Mouse (Mus musculus): ENCODE measurements at regions not wholly inside any gene's neighbourhood (a gene's known extent, or its start where the extent isn't known, plus 50 kb on each side); places are given as distances from the start of the nearest gene placed in this dataset.

GRCm38 (mm10) chr11:31780969-31781368 lies 91.0 kb upstream of the Cpeb4 start:
- no peak for TF ChIP-seq CTCF (IDR thresholded peaks at IDR 0.05; ENCODE audit: low read depth)
- Histone ChIP-seq H3K4me1 (replicated peaks; ENCODE audit: insufficient read depth, low read length) (no peaks in the 10 kb centered on the region; the same call in 1 of the 2 replicates), H3K27ac (no peak overlapping the region), H3K4me3 (replicated peaks; ENCODE audit: low read depth, low read length) (no peak overlapping the region), H3K27me3 (ENCODE audit: insufficient read depth, low read length) (no peaks in the 10 kb centered on the region), H3K9me3 (replicated peaks; ENCODE audit: low read length) (no peaks in the 10 kb centered on the region), H3K36me3 (ENCODE audit: insufficient read depth, low read length) (no peaks in the 10 kb centered on the region), H3K4me2 (ENCODE audit: low read length) (no peak overlapping the region), H3K9ac (ENCODE audit: low read depth, low read length) (no peak overlapping the region)
- ATAC-seq (replicated peaks; ENCODE audit: low FRiP score, low read depth) (no peak), DNase-seq (ENCODE audit: low spot score) (no peak)
- 86% methylated on average over 6 of the region's 6 CpGs for WGBS

- no peak for TF ChIP-seq CTCF (IDR thresholded peaks at IDR 0.05; ENCODE audit: low read depth)
- Histone ChIP-seq H3K4me1 (replicated peaks; ENCODE audit: insufficient read depth, low read length) (no peaks in the 10 kb centered on the region; the same call in 1 of the 2 replicates), H3K9me3 (replicated peaks; ENCODE audit: low read length) (no peaks in the 10 kb centered on the region), H3K9ac (ENCODE audit: low read depth, low read length) (no peak overlapping the region), H3K27ac (no peak overlapping the region), H3K4me2 (ENCODE audit: low read length) (no peak overlapping the region), H3K4me3 (replicated peaks; ENCODE audit: low read depth, low read length) (no peak overlapping the region), H3K36me3 (ENCODE audit: insufficient read depth, low read length) (no peaks in the 10 kb centered on the region), H3K27me3 (ENCODE audit: insufficient read depth, low read length) (no peaks in the 10 kb centered on the region)
- WGBS: 83% methylated on average over 6 of the region's 6 CpGs
- DNase-seq (ENCODE audit: low spot score): no peak
- no peak for ATAC-seq (replicated peaks; ENCODE audit: low FRiP score, low read depth)
These were observed 90.4 kb upstream of the Cpeb4 start for GRCm38 (mm10) chr11:31781605-31782004.

GRCm38 (mm10) chr11:31783506-31784063 lies 88.4 kb upstream of the Cpeb4 start:
- no peak overlapping the region for H3K27ac ChIP-seq
- H3K9ac ChIP-seq (ENCODE audit: low read depth, low read length): no peak overlapping the region
- H3K9me3 ChIP-seq (replicated peaks; ENCODE audit: low read length): no peaks in the 10 kb centered on the region
- no peaks in the 10 kb centered on the region; the same call in 1 of the 2 replicates for H3K4me1 ChIP-seq (replicated peaks; ENCODE audit: insufficient read depth, low read length)
- ATAC-seq (replicated peaks; ENCODE audit: low FRiP score, low read depth) (no peak), DNase-seq (ENCODE audit: low spot score) (no peak)
- 85% methylated on average over 4 of the region's 4 CpGs for WGBS
- no peak overlapping the region for H3K4me2 ChIP-seq (ENCODE audit: low read length)
- no peak for TF ChIP-seq CTCF (IDR thresholded peaks at IDR 0.05; ENCODE audit: low read depth)
- no peak overlapping the region for H3K4me3 ChIP-seq (replicated peaks; ENCODE audit: low read depth, low read length)
- no peaks in the 10 kb centered on the region for H3K36me3 ChIP-seq (ENCODE audit: insufficient read depth, low read length)
- no peaks in the 10 kb centered on the region for H3K27me3 ChIP-seq (ENCODE audit: insufficient read depth, low read length)

GRCm38 (mm10) chr11:31784332-31784901 lies 87.6 kb upstream of the Cpeb4 start:
- Histone ChIP-seq H3K9ac (ENCODE audit: low read depth, low read length) (no peak overlapping the region), H3K4me3 (replicated peaks; ENCODE audit: low read depth, low read length) (no peak overlapping the region), H3K36me3 (ENCODE audit: insufficient read depth, low read length) (no peaks in the 10 kb centered on the region), H3K4me2 (ENCODE audit: low read length) (no peak overlapping the region), H3K4me1 (replicated peaks; ENCODE audit: insufficient read depth, low read length) (no peaks in the 10 kb centered on the region), H3K27ac (no peak overlapping the region), H3K27me3 (ENCODE audit: insufficient read depth, low read length) (no peaks in the 10 kb centered on the region), H3K9me3 (replicated peaks; ENCODE audit: low read length) (no peaks in the 10 kb centered on the region)
- 94% methylated on average over 6 of the region's 6 CpGs for WGBS
- DNase-seq (ENCODE audit: low spot score) (no peak), ATAC-seq (replicated peaks; ENCODE audit: low FRiP score, low read depth) (no peak)
- no peak for TF ChIP-seq CTCF (IDR thresholded peaks at IDR 0.05; ENCODE audit: low read depth)

GRCm38 (mm10) chr11:31785160-31785559 lies 86.9 kb upstream of the Cpeb4 start:
- Histone ChIP-seq H3K36me3 (ENCODE audit: insufficient read depth, low read length) (no peaks in the 10 kb centered on the region), H3K27me3 (ENCODE audit: insufficient read depth, low read length) (no peaks in the 10 kb centered on the region), H3K4me2 (ENCODE audit: low read length) (no peak overlapping the region), H3K4me3 (replicated peaks; ENCODE audit: low read depth, low read length) (no peak overlapping the region), H3K4me1 (replicated peaks; ENCODE audit: insufficient read depth, low read length) (no peaks in the 10 kb centered on the region), H3K9me3 (replicated peaks; ENCODE audit: low read length) (no peaks in the 10 kb centered on the region), H3K27ac (no peak overlapping the region), H3K9ac (ENCODE audit: low read depth, low read length) (no peak overlapping the region)
- 75% methylated on average over 7 of the region's 7 CpGs for WGBS
- DNase-seq (ENCODE audit: low spot score) (no peak), ATAC-seq (replicated peaks; ENCODE audit: low FRiP score, low read depth) (no peak)
- TF ChIP-seq CTCF (IDR thresholded peaks at IDR 0.05; ENCODE audit: low read depth): no peak

- H3K27me3 ChIP-seq (ENCODE audit: insufficient read depth, low read length): no peaks in the 10 kb centered on the region
- no peaks in the 10 kb centered on the region for H3K36me3 ChIP-seq (ENCODE audit: insufficient read depth, low read length)
- no peak overlapping the region for H3K27ac ChIP-seq
- no peak for TF ChIP-seq CTCF (IDR thresholded peaks at IDR 0.05; ENCODE audit: low read depth)
- H3K4me2 ChIP-seq (ENCODE audit: low read length): no peak overlapping the region
- 51% methylated on average over 2 of the region's 2 CpGs for WGBS
- no peaks in the 10 kb centered on the region for H3K9me3 ChIP-seq (replicated peaks; ENCODE audit: low read length)
- H3K9ac ChIP-seq (ENCODE audit: low read depth, low read length): no peak overlapping the region
- DNase-seq (ENCODE audit: low spot score): no peak
- no peak for ATAC-seq (replicated peaks; ENCODE audit: low FRiP score, low read depth)
- H3K4me3 ChIP-seq (replicated peaks; ENCODE audit: low read depth, low read length): no peak overlapping the region
- H3K4me1 ChIP-seq (replicated peaks; ENCODE audit: insufficient read depth, low read length): no peaks in the 10 kb centered on the region
These were observed 84.6 kb upstream of the Cpeb4 start for GRCm38 (mm10) chr11:31787376-31787775.

Measured in kidney, postnatal 0 days (tissue).